Mouse (Mus musculus): ENCODE results near the gene Wdr35.
A peak's percentile ranks its signal among the peaks of the same experiment; 100 is the strongest.
"Not testable (repeated sequence)": the region's sequence is repeated elsewhere in the genome, so short reads cannot be mapped to it uniquely, and the experiment has no call there.

Wdr35 gene

GRCm38 (mm10) chr12:9007811-9008210, 34.1 kb downstream of the Wdr35 start:
- no peak for DNase-seq

GRCm38 (mm10) chr12:9010311-9010710, 36.6 kb downstream of the Wdr35 start:
- DNase-seq: no peak

- no peak for DNase-seq
Observed at GRCm38 (mm10) chr12:9016376-9016775, 42.7 kb downstream of the Wdr35 start.

GRCm38 (mm10) chr12:9020431-9020830, 46.7 kb downstream of the Wdr35 start:
- no peak for DNase-seq

GRCm38 (mm10) chr12:9020986-9021385, 47.3 kb downstream of the Wdr35 start:
- no peak for DNase-seq

GRCm38 (mm10) chr12:9023031-9023430, 49.3 kb downstream of the Wdr35 start:
- DNase-seq: no peak

- no peak for DNase-seq
Observed at GRCm38 (mm10) chr12:9024071-9024470, 50.4 kb downstream of the Wdr35 start.

GRCm38 (mm10) chr12:9024736-9025135, 51.0 kb downstream of the Wdr35 start:
- DNase-seq: no peak

- DNase-seq: no peak
Observed at GRCm38 (mm10) chr12:9026843-9027242, 53.2 kb downstream of the Wdr35 start.

GRCm38 (mm10) chr12:9028816-9029215, 55.1 kb downstream of the Wdr35 start:
- DNase-seq: not testable (repeated sequence)

- DNase-seq: no peak
Observed at GRCm38 (mm10) chr12:9029506-9029887, 55.8 kb downstream of the Wdr35 start.

GRCm38 (mm10) chr12:9029888-9030723, 56.4 kb downstream of the Wdr35 start, which contains the start of gene Ttc32:
TSS of gene Ttc32 (plus strand) at chr12:9029997.
- DNase-seq: peak; percentile 96 to 97

- no peak for DNase-seq
Observed at GRCm38 (mm10) chr12:9031166-9031565, 57.5 kb downstream of the Wdr35 start.

- DNase-seq: no peak
Observed at GRCm38 (mm10) chr12:9033140-9033539, 59.4 kb downstream of the Wdr35 start.

- no peak for DNase-seq
Observed at GRCm38 (mm10) chr12:9036409-9036808, 62.7 kb downstream of the Wdr35 start.

- DNase-seq: no peak
Observed at GRCm38 (mm10) chr12:9040177-9040576, 66.5 kb downstream of the Wdr35 start.

GRCm38 (mm10) chr12:9040686-9041085, 67.0 kb downstream of the Wdr35 start:
- DNase-seq: no peak

- DNase-seq: no peak
Observed at GRCm38 (mm10) chr12:9042316-9042715, 68.6 kb downstream of the Wdr35 start.

GRCm38 (mm10) chr12:9042759-9043158, 69.1 kb downstream of the Wdr35 start:
- DNase-seq: no peak

GRCm38 (mm10) chr12:9044666-9045065, 71.0 kb downstream of the Wdr35 start:
- DNase-seq: no peak

- DNase-seq: no peak
Observed at GRCm38 (mm10) chr12:9046674-9047073, 73.0 kb downstream of the Wdr35 start.

GRCm38 (mm10) chr12:9048090-9048489, 74.4 kb downstream of the Wdr35 start:
- no peak for DNase-seq

- peak; percentile 7 to 8 for DNase-seq
Observed at GRCm38 (mm10) chr12:9050824-9051223, 77.1 kb downstream of the Wdr35 start.

- DNase-seq: peak; percentile 81 to 91
Observed at GRCm38 (mm10) chr12:9052075-9052829, 78.6 kb downstream of the Wdr35 start.

Measured in kidney, postnatal 36 days (tissue).